Mouse (Mus musculus) lung, embryonic 15.5 days (tissue): ENCODE results near the gene Jarid2. TPM values are rescaled to one million over a fixed set of nuclear protein-coding genes. Genes with fewer than 3 reads are reported as not detected.

Source experiments
- ATAC-seq: fragments of 200-750 bp; cut with Nextera tagmentation; 2 replicates; pipeline ENCODE4 v1.8.0; 2017; ENCODE audit warnings: moderate number of reproducible peaks, borderline replicate concordance; ENCODE audit not compliant: low FRiP score, low TSS enrichment; ENCODE audit errors: extremely low read depth
- H3K27ac ChIP-seq: fragments of 300-500 bp; sonication (generic); 2 replicates; pipeline ENCODE4 v1.5.1; 2015; ENCODE audit warnings: moderate library complexity, mild to moderate bottlenecking, inconsistent platforms
- H3K27me3 ChIP-seq: fragments of 300-500 bp; sonication (generic); 2 replicates; pipeline ENCODE4 v1.6.1; 2015; ENCODE audit warnings: inconsistent platforms
- H3K36me3 ChIP-seq: fragments of 300-500 bp; sonication (generic); 2 replicates; pipeline ENCODE4 v1.6.1; 2015; ENCODE audit warnings: inconsistent platforms
- H3K4me1 ChIP-seq: fragments of 300-500 bp; sonication (generic); 2 replicates; pipeline ENCODE4 v1.6.1; 2015; ENCODE audit warnings: inconsistent platforms
- H3K4me2 ChIP-seq: fragments of 300-500 bp; sonication (generic); 2 replicates; pipeline ENCODE4 v1.6.1; 2015; ENCODE audit warnings: inconsistent platforms, mild to moderate bottlenecking, moderate library complexity
- H3K4me3 ChIP-seq: fragments of 300-500 bp; sonication (generic); 2 replicates; pipeline ENCODE4 v1.5.1; 2015; ENCODE audit warnings: mild to moderate bottlenecking, inconsistent platforms
- H3K9ac ChIP-seq: fragments of 300-500 bp; sonication (generic); 2 replicates; pipeline ENCODE4 v1.6.1; 2015; ENCODE audit warnings: inconsistent platforms
- H3K9me3 ChIP-seq: fragments of 300-500 bp; sonication (generic); 2 replicates; pipeline ENCODE4 v1.6.1; 2016; ENCODE audit warnings: inconsistent platforms
- WGBS: fragments of 180-500 bp; shearing (Covaris S2); methylation state at CpG from one replicate; pipeline ENCODE4 v1.1.7; 2015; 5-methylcytosine and 5-hydroxymethylcytosine counted together
- polyA plus RNA-seq: library from polyadenylated mRNA; unstranded; fragments of >200 nt; fragmentation: Nextera tagmentation; extraction: Ambion mirVana; gene quantifications from 2 replicates; pipeline ENCODE4 v1.2.1, GENCODE M21; 2015

Gene Jarid2
- polyA plus RNA-seq, 1 experiment from 2014 or later = 23.6 TPM

- H3K27ac ChIP-seq = no peak overlapping the region
- no peak for ATAC-seq
- H3K27me3 ChIP-seq = no peaks in the 10 kb centered on the region
- H3K9ac ChIP-seq = no peak overlapping the region
- H3K9me3 ChIP-seq = no peaks in the 10 kb centered on the region
- WGBS = 82% methylated on average over 6 of the region's 6 CpGs
- no peaks in the 10 kb centered on the region for H3K4me1 ChIP-seq
- no peaks in the 10 kb centered on the region for H3K36me3 ChIP-seq
- H3K4me3 ChIP-seq = no peak overlapping the region
- H3K4me2 ChIP-seq = no peak overlapping the region
Measured at GRCm38 (mm10) chr13:44955781-44956180, 226.5 kb downstream of the Jarid2 start.

DNA sequence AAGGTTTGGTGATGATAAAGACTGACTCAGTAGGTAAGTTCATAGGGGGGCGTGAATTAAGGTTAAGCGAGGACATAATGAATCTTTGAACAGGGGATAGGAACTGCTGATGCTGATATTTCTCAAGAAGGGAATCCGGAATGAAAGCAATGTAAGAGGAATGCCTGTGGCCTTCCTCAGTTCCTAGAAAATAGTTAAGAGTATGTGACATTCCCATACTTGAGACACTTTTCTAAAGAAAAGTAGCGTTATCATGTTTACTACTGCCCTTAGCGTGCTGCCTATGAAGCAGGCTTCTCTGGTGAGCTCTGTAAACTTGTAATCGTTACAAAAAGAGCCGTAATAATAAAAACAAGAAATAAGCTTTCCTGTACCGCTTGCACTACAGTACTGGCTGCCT, 227.8 kb downstream of the Jarid2 start:
- Histone ChIP-seq H3K36me3 (no peaks in the 10 kb centered on the region), H3K9ac (no peak overlapping the region), H3K27me3 (no peaks in the 10 kb centered on the region), H3K4me1 (no peaks in the 10 kb centered on the region), H3K4me2 (no peak overlapping the region), H3K4me3 (no peak overlapping the region), H3K27ac (no peak overlapping the region), H3K9me3 (no peaks in the 10 kb centered on the region)
- 85% methylated on average over 8 of the region's 8 CpGs for WGBS
- no peak for ATAC-seq

DNA sequence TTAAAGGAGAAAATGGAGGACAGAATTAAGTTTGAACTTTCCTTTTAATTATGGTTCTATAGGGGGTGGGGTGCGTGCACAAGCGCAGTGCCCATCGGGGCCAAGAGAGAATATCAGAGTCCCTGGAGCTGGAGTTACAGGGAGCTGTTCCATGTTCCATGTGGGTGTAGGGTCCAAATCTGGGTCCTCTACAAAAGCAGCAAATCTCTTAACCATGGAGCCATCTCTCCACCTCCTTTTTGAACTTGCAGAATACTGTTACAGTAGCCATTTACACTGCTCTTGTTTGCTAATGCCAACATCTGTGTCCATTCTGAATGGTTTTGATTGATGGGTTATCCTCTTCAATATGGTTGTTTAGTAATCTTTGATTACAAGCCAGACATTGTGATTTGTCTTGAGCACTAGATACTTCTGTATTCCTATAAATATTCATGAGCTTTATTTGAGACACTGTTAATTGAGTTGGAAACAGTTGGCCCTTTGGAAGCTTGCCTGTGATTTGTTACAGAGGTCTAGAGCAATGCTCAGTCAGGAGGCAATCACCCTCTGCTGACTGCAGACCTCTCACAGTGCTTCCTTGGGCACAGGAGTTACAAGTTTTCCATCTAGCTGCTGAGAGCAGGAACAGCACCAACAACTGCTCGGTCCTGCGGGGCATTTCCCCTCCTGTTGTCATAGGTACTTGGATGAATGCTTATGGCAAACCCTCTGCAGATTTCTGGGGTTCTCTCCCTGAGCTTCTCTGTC, 231.4 kb downstream of the Jarid2 start:
- no peak for ATAC-seq
- WGBS = 79% methylated on average over 5 of the region's 5 CpGs

More for the DNA sequence above, 231.4 kb downstream of the Jarid2 start:
- H3K27ac ChIP-seq = no peak overlapping the region
- H3K4me2 ChIP-seq = no peak overlapping the region
- H3K36me3 ChIP-seq = no peaks in the 10 kb centered on the region
- H3K4me1 ChIP-seq = no peaks in the 10 kb centered on the region; the same call in 1 of the 2 replicates
- no peak overlapping the region for H3K4me3 ChIP-seq
- no peak overlapping the region for H3K9ac ChIP-seq
- no peaks in the 10 kb centered on the region for H3K9me3 ChIP-seq
- H3K27me3 ChIP-seq = no peaks in the 10 kb centered on the region
